Mouse (Mus musculus) bone marrow macrophage, adult 2 months (primary cell): ENCODE data around the gene Prkrip1. TPM values are rescaled to one million over a fixed set of nuclear protein-coding genes. Genes with fewer than 3 reads are reported as not detected.

ENCODE experiments used
- H3K27ac ChIP-seq: 2 replicates; pipeline ENCODE4 v1.5.1; 2012; ENCODE audit warnings: low read depth, low read length; ENCODE audit not compliant: insufficient read depth
- H3K4me1 ChIP-seq: 2 replicates; pipeline ENCODE4 v1.6.1; 2012; ENCODE audit warnings: low read length; ENCODE audit not compliant: control insufficient read depth, insufficient read depth
- H3K4me3 ChIP-seq: 2 replicates; pipeline ENCODE4 v1.5.1; 2012; ENCODE audit warnings: mild to moderate bottlenecking, low read length, moderate library complexity; ENCODE audit not compliant: insufficient read depth
- CTCF ChIP-seq: IDR thresholded peaks from 2 replicates; pipeline ENCODE4 v1.5.1; 2012; ENCODE audit warnings: low read depth, mild to moderate bottlenecking, low read length, moderate library complexity
- POLR2A ChIP-seq: IDR thresholded peaks from 2 replicates; pipeline ENCODE4 v1.6.1; 2012; ENCODE audit warnings: mild to moderate bottlenecking, low read depth, low read length, borderline replicate concordance
- polyA plus RNA-seq: library from polyadenylated mRNA; stranded (reverse); fragments of >200 nt; gene quantifications from 2 replicates; pipeline ENCODE4 v1.2.4, GENCODE M21; 2012; ENCODE audit not compliant: missing spikeins, insufficient read depth, insufficient read length

The Prkrip1 gene
- polyA plus RNA-seq, 1 experiment, result 22.7 TPM

DNA sequence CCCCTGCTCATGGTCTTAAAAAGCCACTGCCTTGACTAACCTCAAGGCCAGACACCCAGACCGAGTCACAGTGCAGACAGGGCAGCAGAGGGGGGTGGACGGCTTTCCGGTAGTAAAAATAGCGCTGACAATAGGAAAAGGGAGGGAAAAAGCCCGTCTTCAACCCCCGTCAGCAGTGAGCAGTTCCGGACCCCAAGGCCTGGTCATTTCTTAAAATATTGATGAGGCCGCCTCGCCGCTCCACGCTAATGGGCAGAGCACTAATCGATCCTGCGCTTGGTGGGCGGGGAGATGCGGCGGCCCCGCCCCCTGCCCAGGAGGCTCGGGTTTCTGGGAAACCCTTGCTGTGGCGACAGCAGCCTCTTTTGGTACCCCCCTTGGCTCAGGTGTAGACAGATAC is 38.8 kb upstream of the Prkrip1 start:
- Histone ChIP-seq H3K27ac (no peak overlapping the region), H3K4me1 (no peaks in the 10 kb centered on the region), H3K4me3 (no peak overlapping the region)
- TF ChIP-seq CTCF (no peak), POLR2A (no peak)

DNA sequence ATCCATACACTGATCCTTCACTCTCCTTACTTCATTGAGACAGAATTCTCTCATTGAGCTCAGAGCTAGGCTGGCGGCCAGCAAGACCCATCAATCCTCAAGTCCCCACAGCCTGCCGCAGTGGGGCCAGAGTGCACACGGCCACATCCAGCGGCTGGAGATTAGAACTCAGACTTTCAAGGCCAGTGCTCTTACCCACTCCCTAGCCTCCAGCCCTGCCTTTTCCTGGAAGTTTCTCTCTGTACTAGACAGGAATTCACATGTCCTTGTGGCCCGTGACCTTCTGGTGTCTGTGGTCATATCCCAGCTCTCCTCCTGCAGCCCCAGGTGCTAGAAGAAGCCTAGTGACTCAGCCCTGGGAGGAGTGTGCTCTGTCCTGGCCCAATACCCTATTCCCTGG is 37.8 kb upstream of the Prkrip1 start:
- H3K4me1 ChIP-seq, result no peaks in the 10 kb centered on the region
- no peak for TF ChIP-seq POLR2A
- TF ChIP-seq CTCF, result no peak
- H3K4me3 ChIP-seq, result no peak overlapping the region
- no peak overlapping the region for H3K27ac ChIP-seq

DNA sequence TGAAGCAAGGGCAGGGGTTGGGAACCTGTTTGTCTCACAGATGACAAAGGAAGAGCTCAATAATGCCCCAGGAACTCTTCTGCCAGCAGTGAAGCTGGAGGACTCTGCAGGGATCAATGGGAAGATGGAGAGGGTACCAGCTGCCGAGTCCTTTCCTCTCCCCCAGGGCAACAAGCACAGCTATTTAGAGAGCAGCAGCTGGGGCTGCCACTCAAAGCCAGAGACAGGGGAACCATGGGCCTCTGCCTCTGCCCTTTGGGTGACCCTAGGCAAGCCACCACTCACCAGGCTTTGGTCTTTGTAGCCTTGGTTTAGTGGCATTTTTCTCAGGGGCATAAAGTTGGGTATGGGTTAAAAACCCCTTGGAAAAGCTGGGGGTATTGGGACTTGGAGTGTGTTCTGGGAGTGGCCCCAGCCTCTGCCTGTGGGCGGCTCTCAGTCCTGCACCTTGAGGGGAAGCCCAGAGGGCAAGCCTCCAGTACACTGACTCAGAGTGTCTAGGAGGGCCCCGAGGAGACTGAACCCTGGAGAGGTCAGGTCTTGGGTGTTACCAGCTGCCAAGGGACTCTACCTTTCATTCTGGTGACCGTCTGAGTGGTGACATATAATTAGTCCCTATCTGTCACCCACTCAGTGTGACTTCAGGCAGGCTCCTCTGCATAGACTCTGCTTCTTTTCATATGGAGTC is 31.7 kb upstream of the Prkrip1 start:
- Histone ChIP-seq H3K27ac (no peak overlapping the region), H3K4me1 (no peaks in the 10 kb centered on the region), H3K4me3 (no peak overlapping the region)
- TF ChIP-seq POLR2A, result no peak
- no peak for TF ChIP-seq CTCF

DNA sequence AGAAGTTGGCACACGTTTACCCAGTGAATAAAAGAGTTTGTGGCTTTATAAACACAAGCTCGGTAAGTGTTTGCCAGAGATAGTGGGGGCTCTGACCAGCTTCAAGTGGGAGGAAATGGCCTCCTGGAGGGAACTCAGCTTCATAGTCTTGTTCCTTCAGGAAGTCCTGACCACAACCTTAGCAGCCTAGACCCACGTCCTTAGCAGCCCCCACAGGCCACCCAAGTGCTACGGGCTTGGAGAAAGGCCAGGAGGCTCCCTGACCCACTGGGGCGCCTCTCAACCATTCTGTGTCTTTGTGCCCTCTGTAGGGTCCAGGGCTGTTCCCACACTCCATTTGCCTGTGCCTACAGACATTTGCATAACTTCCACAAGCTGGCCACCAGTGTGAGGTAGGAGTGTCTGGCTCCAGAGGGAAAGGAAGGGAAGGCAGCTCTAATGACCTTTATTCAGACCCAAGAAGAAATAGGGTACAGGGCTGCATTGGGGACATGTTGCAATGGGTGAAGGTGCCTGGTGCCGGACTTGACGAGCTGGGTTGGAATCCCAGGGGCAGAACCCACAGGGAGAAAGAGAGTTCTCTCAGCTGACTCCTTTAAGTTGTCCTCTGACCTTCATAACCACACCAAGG is 27.6 kb upstream of the Prkrip1 start:
- TF ChIP-seq POLR2A, result no peak
- TF ChIP-seq CTCF, result no peak
- Histone ChIP-seq H3K27ac (no peak overlapping the region), H3K4me3 (no peak overlapping the region), H3K4me1 (no peaks in the 10 kb centered on the region)

DNA sequence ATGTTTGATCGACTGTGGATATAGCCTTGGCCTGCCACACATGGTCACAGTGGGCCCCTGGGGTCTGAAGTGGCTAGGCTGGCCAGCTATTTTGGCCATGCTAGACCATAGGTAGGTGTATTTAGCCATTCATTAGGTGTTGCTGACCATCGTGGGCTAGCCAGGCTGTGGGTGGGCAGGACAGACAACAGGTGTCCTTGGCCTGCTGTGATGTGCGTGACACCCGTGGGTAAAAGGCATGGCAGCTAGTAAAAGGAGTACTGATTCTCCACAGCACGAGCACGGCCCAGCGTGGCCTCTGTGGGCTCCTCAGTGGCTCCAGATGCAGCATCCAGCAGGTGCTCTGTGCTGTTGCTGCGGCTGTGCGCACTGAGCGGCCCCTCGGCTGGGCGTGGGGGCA is 19.8 kb upstream of the Prkrip1 start:
- Histone ChIP-seq H3K27ac (no peak overlapping the region), H3K4me1 (peaks cover 42% of the 10 kb centered on the region), H3K4me3 (no peak overlapping the region)
- TF ChIP-seq CTCF, result no peak
- no peak for TF ChIP-seq POLR2A

DNA sequence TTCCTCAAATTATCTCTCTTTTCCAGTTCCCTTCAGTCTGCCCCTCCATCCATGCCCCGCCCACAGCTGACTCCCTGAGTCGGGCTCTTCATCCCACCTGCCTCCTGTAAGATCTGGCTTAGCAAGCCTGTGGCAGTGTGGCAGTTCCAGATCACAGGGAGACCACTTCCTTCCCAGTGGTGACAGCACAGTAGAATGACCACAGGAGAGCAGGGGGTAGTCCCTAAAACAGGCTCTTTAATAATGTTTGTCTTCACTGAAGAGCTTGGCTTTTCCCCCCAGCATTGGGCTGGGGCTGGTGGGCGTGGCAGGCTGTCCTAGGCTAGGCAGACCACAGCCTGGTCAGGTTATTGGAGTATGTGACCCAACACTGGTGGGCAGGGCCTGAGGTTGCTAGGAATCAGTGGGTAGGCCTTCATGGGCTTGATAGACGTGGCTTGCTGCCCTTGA is 19.2 kb upstream of the Prkrip1 start:
- no peak for TF ChIP-seq CTCF
- no peak for TF ChIP-seq POLR2A
- Histone ChIP-seq H3K4me3 (no peak overlapping the region), H3K4me1 (peaks cover 46% of the 10 kb centered on the region), H3K27ac (no peak overlapping the region)

DNA sequence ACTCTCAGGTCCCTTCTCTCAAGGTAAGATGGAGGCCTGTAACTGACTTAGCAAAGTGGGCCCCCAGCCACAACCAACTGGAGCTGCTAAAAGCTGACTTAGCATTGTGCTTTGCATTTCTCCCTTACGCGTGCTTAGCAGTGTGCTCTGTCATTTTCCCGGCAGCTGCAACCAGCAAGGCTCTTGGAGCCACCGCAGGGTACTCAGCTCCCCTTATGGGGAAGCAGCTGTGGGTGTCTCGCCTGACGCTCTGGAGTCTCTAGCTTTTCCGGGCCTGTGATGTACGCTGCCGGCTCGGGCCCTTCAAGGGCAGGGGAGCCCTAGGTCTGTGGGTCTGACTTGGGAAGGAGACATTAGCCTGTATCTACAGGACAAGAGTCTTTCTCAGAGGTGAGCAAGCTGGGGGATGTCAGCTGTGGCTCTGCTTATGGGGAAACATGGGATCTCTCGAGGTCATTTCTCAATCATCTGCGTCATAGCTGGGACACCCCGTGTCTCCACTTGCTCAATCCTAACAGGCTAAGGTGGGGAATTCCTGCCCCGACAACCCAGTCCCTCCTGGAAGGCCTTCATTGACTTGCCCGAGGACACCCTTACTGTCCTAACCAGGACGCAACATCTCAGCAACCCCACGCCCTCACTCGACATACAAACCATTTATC is 18.4 kb upstream of the Prkrip1 start:
- H3K27ac ChIP-seq, result peak overlapping the region; percentile 9; the same call in 1 of the 2 replicates

DNA sequence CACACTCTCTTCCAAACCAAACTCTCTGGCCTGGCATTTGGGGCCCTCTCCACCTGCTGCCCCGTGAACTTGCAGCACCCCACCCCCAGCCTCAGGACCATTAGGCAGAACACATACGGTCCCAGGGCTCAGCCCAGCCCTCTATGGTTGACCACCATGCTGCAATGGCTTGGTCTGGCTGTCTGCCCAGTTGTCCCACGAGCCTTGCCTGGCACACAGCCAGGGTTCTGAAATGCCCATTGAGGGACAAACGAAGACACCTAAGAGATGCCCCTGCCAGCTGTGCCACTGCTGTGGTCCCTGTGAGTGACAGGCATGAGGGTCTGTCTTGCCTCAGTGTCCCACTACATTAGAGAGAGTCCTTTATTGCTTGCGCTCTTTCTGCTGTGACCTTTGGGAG is 17.2 kb upstream of the Prkrip1 start:
- Histone ChIP-seq H3K4me3 (no peak overlapping the region), H3K27ac (no peak overlapping the region), H3K4me1 (peaks cover 60% of the 10 kb centered on the region)

More for the DNA sequence above, 18.4 kb upstream of the Prkrip1 start:
- TF ChIP-seq CTCF (no peak), POLR2A (no peak)
- Histone ChIP-seq H3K4me3 (no peak overlapping the region), H3K4me1 (peaks cover 54% of the 10 kb centered on the region)

DNA sequence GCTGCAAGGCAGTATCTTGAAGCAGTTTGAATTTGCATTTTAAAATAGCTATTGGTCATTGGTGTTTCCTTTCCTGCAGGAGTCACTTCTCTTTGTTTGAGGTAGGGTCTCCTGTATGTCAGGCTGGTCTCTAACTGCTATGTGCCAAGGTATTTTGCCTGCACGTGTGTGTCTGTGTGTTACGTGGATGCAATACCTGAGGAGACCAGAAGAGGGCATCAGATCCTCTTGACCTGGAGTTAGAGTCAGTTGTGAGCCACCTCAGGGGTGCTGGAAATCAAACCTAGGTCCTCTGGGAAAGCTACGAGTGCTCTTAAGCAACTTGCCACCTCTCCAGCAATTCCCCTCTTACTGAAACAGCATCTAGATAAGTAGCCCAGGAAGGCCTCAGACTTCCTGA is 16.4 kb upstream of the Prkrip1 start:
- Histone ChIP-seq H3K4me1 (peaks cover 65% of the 10 kb centered on the region), H3K27ac (no peak overlapping the region), H3K4me3 (no peak overlapping the region)
- TF ChIP-seq CTCF, result peak; percentile 59
- TF ChIP-seq POLR2A, result no peak

More for the DNA sequence above, 17.2 kb upstream of the Prkrip1 start:
- TF ChIP-seq CTCF (no peak), POLR2A (no peak)

DNA sequence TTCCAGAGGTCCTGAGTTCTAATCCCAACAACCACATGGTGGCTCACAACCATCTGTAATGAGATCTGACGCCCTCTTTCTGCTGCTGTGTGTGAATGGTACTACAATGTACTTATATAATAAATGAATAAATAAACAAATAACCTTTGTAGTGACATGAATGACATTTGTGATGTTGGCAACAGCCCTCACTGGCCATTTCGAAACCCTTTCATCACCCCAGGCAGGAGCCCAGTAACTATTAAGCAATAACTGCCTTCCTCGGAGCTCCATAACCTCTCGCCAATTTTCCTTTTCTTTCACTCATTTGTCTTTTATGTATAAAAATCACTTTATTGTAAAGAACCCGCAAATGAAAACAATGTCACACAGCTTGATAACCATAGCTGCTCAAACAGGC is 15.0 kb upstream of the Prkrip1 start:
- no peak overlapping the region for H3K4me3 ChIP-seq
- H3K4me1 ChIP-seq, result peaks cover 66% of the 10 kb centered on the region
- TF ChIP-seq CTCF, result no peak
- TF ChIP-seq POLR2A, result no peak
- no peak overlapping the region for H3K27ac ChIP-seq
